Mouse (Mus musculus): ENCODE data around the gene Cdip1. TPM values are rescaled to one million over a fixed set of nuclear protein-coding genes. Genes with fewer than 3 reads are reported as not detected.

The Cdip1 gene
- polyA plus RNA-seq, 1 experiment from 2014 or later: 81.8 TPM

DNA sequence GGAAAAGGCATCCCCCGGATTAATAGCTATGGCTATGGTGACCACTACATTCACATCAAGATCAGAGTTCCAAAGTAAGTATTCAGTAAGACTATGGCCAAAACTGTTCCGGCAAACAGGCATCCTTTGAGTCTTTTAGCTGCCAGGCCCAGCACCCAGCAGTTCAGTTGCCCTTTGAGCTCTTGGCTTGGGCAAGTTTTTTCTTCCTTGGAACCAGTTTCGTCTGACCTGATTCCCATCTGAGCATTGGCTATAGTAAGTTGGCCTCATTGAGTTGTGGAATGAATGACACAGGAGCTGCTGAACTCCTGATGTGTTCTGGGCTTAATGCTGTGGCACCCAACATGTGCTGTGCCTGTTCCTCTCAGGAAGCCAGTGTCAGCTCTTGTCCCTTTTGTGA lies 88.9 kb downstream of the Cdip1 start:
- H3K9me3 ChIP-seq: no peaks in the 10 kb centered on the region
- no peak for ATAC-seq (ENCODE audit: insufficient number of reproducible peaks, low FRiP score, low TSS enrichment, low read depth)
- H3K4me1 ChIP-seq: no peaks in the 10 kb centered on the region
- H3K27me3 ChIP-seq: no peaks in the 10 kb centered on the region
- H3K4me2 ChIP-seq: no peak overlapping the region
- H3K9ac ChIP-seq: no peak overlapping the region
- WGBS: 94% methylated on average over 3 of the region's 3 CpGs
- no peak overlapping the region for H3K4me3 ChIP-seq
- H3K27ac ChIP-seq: no peak overlapping the region
- H3K36me3 ChIP-seq: peaks cover 95% of the 10 kb centered on the region

Other genes with a start within 250 kb of the Cdip1 start
- 36.8 and 81.2 TPM in 2 replicates for gene Srl, start 248.5 kb downstream of the Cdip1 start, polyA plus RNA-seq (2015; fragmentation: Nextera tagmentation; extraction: Ambion mirVana)
- 20.4 and 20.7 TPM in 2 replicates for gene Tfap4, start 230.4 kb downstream of the Cdip1 start, polyA plus RNA-seq (2015; fragmentation: Nextera tagmentation; extraction: Ambion mirVana)
- gene Glis2, start 195.6 kb downstream of the Cdip1 start, polyA plus RNA-seq (2015; fragmentation: Nextera tagmentation; extraction: Ambion mirVana): 31.7 and 34.9 TPM in 2 replicates
- 75.8 and 83.1 TPM in 2 replicates for gene Pam16, start 165.3 kb downstream of the Cdip1 start, polyA plus RNA-seq (2015; fragmentation: Nextera tagmentation; extraction: Ambion mirVana)
- gene Vasn, start 150.4 kb downstream of the Cdip1 start, polyA plus RNA-seq (2015; fragmentation: Nextera tagmentation; extraction: Ambion mirVana): 41.5 and 45.1 TPM in 2 replicates
- gene Dnaja3, start 150.3 kb downstream of the Cdip1 start, polyA plus RNA-seq (2015; fragmentation: Nextera tagmentation; extraction: Ambion mirVana): 60.5 and 65.1 TPM in 2 replicates
- gene Coro7, start 110.5 kb downstream of the Cdip1 start, polyA plus RNA-seq (2015; fragmentation: Nextera tagmentation; extraction: Ambion mirVana): 16.8 and 18.4 TPM in 2 replicates
- 48.3 and 54.5 TPM in 2 replicates for gene Nmral1, start 70.9 kb downstream of the Cdip1 start, polyA plus RNA-seq (2015; fragmentation: Nextera tagmentation; extraction: Ambion mirVana)
- gene Hmox2, start 63.9 kb downstream of the Cdip1 start, polyA plus RNA-seq (2015; fragmentation: Nextera tagmentation; extraction: Ambion mirVana): 99.6 and 106 TPM in 2 replicates
- 0.24 and 0.88 TPM in 2 replicates for gene 4930562C15Rik, start 45.1 kb upstream of the Cdip1 start, polyA plus RNA-seq (2015; fragmentation: Nextera tagmentation; extraction: Ambion mirVana)
- gene Ubald1, start 90.0 kb upstream of the Cdip1 start, polyA plus RNA-seq (2015; fragmentation: Nextera tagmentation; extraction: Ambion mirVana): 43.4 and 49.3 TPM in 2 replicates
- gene Mgrn1, start 96.0 kb upstream of the Cdip1 start, polyA plus RNA-seq (2015; fragmentation: Nextera tagmentation; extraction: Ambion mirVana): 85.9 and 89.9 TPM in 2 replicates
- gene Nudt16l1, start 148.5 kb upstream of the Cdip1 start, polyA plus RNA-seq (2015; fragmentation: Nextera tagmentation; extraction: Ambion mirVana): 147 and 151 TPM in 2 replicates
- gene Anks3, start 173.9 kb upstream of the Cdip1 start, polyA plus RNA-seq (2015; fragmentation: Nextera tagmentation; extraction: Ambion mirVana): 63.2 and 67.3 TPM in 2 replicates
- gene Sept12, start 207.6 kb upstream of the Cdip1 start, polyA plus RNA-seq (2015; fragmentation: Nextera tagmentation; extraction: Ambion mirVana): not detected in 2 replicates
- gene Smim22, start 217.0 kb upstream of the Cdip1 start, polyA plus RNA-seq (2015; fragmentation: Nextera tagmentation; extraction: Ambion mirVana): 5.3 and 5.8 TPM in 2 replicates
- 45.0 and 51.9 TPM in 2 replicates for gene Rogdi, start 223.3 kb upstream of the Cdip1 start, polyA plus RNA-seq (2015; fragmentation: Nextera tagmentation; extraction: Ambion mirVana)

Measured in limb, embryonic 15.5 days (tissue).